Mouse (Mus musculus) neural tube, embryonic 15.5 days (tissue): Measurements from ENCODE around the gene Ercc1. TPM values are rescaled to one million over a fixed set of nuclear protein-coding genes. Genes with fewer than 3 reads are reported as not detected.

Experiments
- ATAC-seq: fragments of 200-750 bp; cut with Nextera tagmentation; 2 replicates; pipeline ENCODE4 v1.8.0; 2017; ENCODE audit warnings: mild to moderate bottlenecking, moderate TSS enrichment, moderate library complexity; ENCODE audit not compliant: low FRiP score
- H3K27ac ChIP-seq: fragments of 300-500 bp; sonication (generic); replicated peaks from 2 replicates; pipeline ENCODE4 v1.5.1; 2015; ENCODE audit warnings: mild to moderate bottlenecking, inconsistent platforms
- H3K27me3 ChIP-seq: fragments of 300-500 bp; sonication (generic); replicated peaks from 2 replicates; pipeline ENCODE4 v1.6.1; 2015; ENCODE audit warnings: inconsistent platforms
- H3K36me3 ChIP-seq: fragments of 300-500 bp; sonication (generic); 2 replicates; pipeline ENCODE4 v1.6.1; 2015; ENCODE audit warnings: inconsistent platforms
- H3K4me1 ChIP-seq: fragments of 300-500 bp; sonication (generic); 2 replicates; pipeline ENCODE4 v1.6.1; 2015; ENCODE audit warnings: inconsistent platforms
- H3K4me2 ChIP-seq: fragments of 300-500 bp; sonication (generic); 2 replicates; pipeline ENCODE4 v1.6.1; 2015; ENCODE audit warnings: inconsistent platforms, mild to moderate bottlenecking, moderate library complexity
- H3K4me3 ChIP-seq: fragments of 300-500 bp; sonication (generic); replicated peaks from 2 replicates; pipeline ENCODE4 v1.5.1; 2015; ENCODE audit warnings: mild to moderate bottlenecking, inconsistent platforms
- H3K9ac ChIP-seq: fragments of 300-500 bp; sonication (generic); replicated peaks from 2 replicates; pipeline ENCODE4 v1.6.1; 2015; ENCODE audit warnings: mild to moderate bottlenecking, inconsistent platforms
- H3K9me3 ChIP-seq: fragments of 300-500 bp; sonication (generic); replicated peaks from 2 replicates; pipeline ENCODE4 v1.6.1; 2016; ENCODE audit warnings: inconsistent platforms
- WGBS: fragments of 180-500 bp; shearing (Covaris S2); methylation state at CpG from one replicate; pipeline ENCODE4 v1.1.7; 2015; ENCODE audit warnings: mixed read lengths; 5-methylcytosine and 5-hydroxymethylcytosine counted together
- polyA plus RNA-seq: library from polyadenylated mRNA; unstranded; fragments of >200 nt; fragmentation: Nextera tagmentation; extraction: Ambion mirVana; gene quantifications from 2 replicates; pipeline ENCODE4 v1.2.1, GENCODE M21; 2015

The Ercc1 gene
- polyA plus RNA-seq, 1 experiment from 2014 or later, result 93.5 TPM

DNA sequence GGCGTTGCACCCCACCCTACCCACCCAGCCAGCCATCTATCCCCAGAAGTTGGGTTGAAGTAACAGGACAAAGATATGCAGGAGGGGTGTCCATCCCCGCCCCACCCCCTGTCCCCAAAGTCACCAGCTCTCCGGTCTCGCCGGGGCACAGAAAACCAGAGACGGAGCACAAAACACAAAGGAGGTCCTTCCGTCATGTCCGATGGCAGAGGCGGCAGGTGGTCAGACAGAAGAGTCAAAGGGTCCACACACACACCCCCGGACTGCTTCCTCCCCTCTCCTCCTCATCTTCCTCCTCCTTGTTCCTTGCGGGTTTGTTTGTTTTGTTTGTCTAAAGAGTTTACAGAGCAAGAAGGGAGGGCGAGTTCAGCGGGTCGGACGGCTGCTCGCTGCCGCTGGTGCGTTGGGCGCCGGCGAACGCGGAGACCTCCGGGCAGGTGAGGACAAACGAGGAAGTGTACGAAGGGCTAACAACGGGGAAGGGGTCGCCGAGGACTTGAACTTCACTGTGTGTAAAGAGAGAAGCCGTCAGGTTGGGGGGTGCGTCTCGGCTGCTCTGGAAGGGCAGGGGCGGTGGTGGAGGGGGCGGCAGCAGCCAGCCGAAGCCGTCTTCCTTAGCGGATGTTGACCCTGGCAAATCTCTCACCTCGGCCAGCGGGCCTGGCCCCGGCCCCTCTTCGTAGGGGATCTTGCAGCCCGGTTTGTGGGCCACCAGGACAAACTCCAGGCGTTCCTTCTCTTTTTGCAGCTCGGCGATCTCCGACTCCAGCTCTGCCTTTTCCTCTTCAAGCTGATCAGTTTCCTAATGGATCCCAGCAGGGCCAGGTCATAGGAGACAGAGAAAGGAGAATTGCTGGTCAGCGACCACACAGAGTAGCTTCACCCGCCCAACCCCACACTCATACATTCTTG lies 39.8 kb upstream of the Ercc1 start:
- Histone ChIP-seq H3K27ac (no peak overlapping the region), H3K36me3 (no peaks in the 10 kb centered on the region), H3K4me1 (peaks cover 59% of the 10 kb centered on the region), H3K9ac (no peak overlapping the region; the same call in 1 of the 2 replicates), H3K9me3 (no peaks in the 10 kb centered on the region), H3K27me3 (peaks cover 55% of the 10 kb centered on the region), H3K4me3 (peak overlapping the region; percentile 20), H3K4me2 (peak overlapping the region; percentile 52)
- no peak for ATAC-seq
- 2% methylated on average over 47 of the region's 48 CpGs for WGBS

GRCm38 (mm10) chr7:19305413-19305735 lies 39.2 kb upstream of the Ercc1 start:
- Histone ChIP-seq H3K36me3 (no peaks in the 10 kb centered on the region), H3K9me3 (no peaks in the 10 kb centered on the region), H3K27me3 (peaks cover 55% of the 10 kb centered on the region), H3K4me2 (peak overlapping the region; percentile 52; the same call in 1 of the 2 replicates), H3K27ac (no peak overlapping the region), H3K4me1 (peaks cover 58% of the 10 kb centered on the region), H3K4me3 (peak overlapping the region; percentile 20), H3K9ac (no peak overlapping the region)
- 12% methylated on average over 6 of the region's 6 CpGs for WGBS
- no peak for ATAC-seq

DNA sequence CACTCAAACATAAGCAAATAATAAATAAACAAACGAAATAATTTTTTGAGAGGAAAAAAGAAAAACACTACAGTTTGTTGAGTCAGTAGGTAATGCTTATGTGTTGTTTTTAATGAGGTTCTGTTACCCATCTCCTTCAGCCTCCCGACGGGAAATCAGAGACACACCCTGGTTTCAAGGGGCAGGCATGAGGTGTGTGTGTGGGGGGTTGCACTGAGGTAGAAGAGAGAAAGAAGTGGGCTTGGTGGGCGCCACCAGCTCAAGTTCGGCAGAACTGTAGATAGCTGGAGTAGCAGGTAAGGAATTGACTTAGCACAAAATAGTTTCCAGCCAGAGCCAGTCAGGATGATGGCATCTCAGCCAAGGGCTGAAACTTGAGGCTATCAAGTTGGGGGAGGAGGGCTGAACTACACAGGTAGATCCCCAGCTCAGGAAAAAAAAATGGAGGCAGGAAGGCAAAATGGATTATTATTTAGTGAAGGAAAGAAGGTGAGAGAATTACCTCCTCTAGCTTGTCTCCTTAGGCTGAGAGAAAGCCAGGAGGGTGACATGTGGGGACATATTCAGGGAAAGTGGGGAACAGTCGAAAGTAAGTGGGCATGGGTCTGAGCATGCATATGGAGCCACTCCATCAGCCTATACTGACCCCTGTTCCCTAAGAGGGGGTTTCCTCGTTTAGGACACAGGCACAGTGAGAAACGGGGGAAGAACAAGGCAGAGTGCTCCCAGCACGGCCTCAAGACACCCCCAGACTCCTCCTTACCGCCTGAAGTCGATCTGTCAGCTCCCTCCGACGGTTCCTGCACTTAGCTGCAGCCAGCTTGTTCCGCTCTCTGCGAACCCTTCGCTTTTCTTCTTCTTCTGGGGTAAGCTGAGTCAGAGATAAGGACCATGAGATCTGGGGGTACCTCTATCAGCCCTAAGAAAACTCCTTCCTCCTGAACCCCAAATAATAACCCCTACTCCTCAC lies 38.5 kb upstream of the Ercc1 start:
- Histone ChIP-seq H3K4me3 (no peak overlapping the region), H3K36me3 (no peaks in the 10 kb centered on the region), H3K4me2 (no peak overlapping the region), H3K27ac (no peak overlapping the region), H3K9me3 (no peaks in the 10 kb centered on the region), H3K4me1 (peaks cover 59% of the 10 kb centered on the region), H3K9ac (no peak overlapping the region), H3K27me3 (peaks cover 55% of the 10 kb centered on the region)
- ATAC-seq, result no peak
- 49% methylated on average over 16 of the region's 16 CpGs for WGBS

GRCm38 (mm10) chr7:19306819-19307738 lies 37.5 kb upstream of the Ercc1 start:
- Histone ChIP-seq H3K27ac (no peak overlapping the region), H3K4me3 (peak overlapping the region; percentile 48; the same call in 1 of the 2 replicates), H3K4me2 (peak overlapping the region; percentile 95), H3K9ac (0 out of 2 replicates have a peak overlapping the region, but pooled peaks have one; percentile 61), H3K27me3 (peaks cover 59% of the 10 kb centered on the region), H3K4me1 (peaks cover 50% of the 10 kb centered on the region), H3K9me3 (no peaks in the 10 kb centered on the region), H3K36me3 (no peaks in the 10 kb centered on the region)
- no peak for ATAC-seq
- WGBS, result 66% methylated on average over 25 of the region's 25 CpGs

DNA sequence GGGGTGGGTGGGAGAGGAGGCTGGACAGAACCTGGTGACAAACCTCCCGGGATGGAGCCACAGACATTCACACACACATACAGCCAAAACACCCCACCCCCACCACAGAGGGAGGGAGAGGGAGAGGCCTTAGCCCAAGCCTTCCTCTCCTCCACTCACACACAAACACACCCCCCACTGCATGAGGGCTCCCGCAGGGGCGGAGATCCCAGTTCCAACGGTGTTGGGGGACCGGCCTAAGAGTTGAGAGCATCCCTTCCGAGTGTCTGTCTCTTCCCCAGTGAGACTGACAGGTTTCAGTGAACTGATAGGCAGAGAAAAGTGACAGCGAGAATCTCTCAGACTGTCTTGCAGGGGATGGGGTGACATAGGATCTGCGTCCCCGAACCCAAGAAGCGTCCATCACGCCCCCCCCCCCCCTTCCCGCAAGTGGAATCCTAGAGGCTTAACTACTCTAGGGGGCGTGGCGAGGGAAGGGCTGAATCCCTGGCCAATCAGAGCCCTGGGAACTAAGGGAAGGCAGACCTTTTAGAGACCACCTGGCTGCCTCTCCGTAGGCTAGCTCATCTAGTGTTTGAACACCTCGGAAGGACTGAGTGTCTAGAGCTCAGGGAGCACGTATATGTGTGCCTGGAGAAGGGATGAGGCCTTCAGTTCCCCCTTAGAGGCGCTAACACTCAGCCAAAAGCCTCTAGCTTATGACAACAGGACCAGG lies 36.7 kb upstream of the Ercc1 start:
- WGBS, result 2% methylated on average over 18 of the region's 18 CpGs
- peak overlapping the region; percentile 48 for H3K4me3 ChIP-seq
- peak overlapping the region; percentile 95 for H3K4me2 ChIP-seq
- H3K36me3 ChIP-seq, result no peaks in the 10 kb centered on the region
- peak; percentile 60 for ATAC-seq
- H3K9me3 ChIP-seq, result no peaks in the 10 kb centered on the region
- peaks cover 59% of the 10 kb centered on the region for H3K27me3 ChIP-seq
- peak overlapping the region; percentile 78 for H3K27ac ChIP-seq
- peaks cover 45% of the 10 kb centered on the region for H3K4me1 ChIP-seq
- H3K9ac ChIP-seq, result peak overlapping the region; percentile 61

- H3K4me1 ChIP-seq, result peaks cover 42% of the 10 kb centered on the region
- peak overlapping the region; percentile 95 for H3K4me2 ChIP-seq
- no peaks in the 10 kb centered on the region for H3K36me3 ChIP-seq
- WGBS, result 1% methylated on average over 51 of the region's 58 CpGs
- H3K4me3 ChIP-seq, result peak overlapping the region; percentile 48
- H3K27me3 ChIP-seq, result peaks cover 56% of the 10 kb centered on the region
- peak overlapping the region; percentile 78 for H3K27ac ChIP-seq
- no peaks in the 10 kb centered on the region for H3K9me3 ChIP-seq
- peak; percentile 89 for ATAC-seq
- peak overlapping the region; percentile 61 for H3K9ac ChIP-seq
Observed at GRCm38 (mm10) chr7:19308454-19309277, 35.9 kb upstream of the Ercc1 start.

DNA sequence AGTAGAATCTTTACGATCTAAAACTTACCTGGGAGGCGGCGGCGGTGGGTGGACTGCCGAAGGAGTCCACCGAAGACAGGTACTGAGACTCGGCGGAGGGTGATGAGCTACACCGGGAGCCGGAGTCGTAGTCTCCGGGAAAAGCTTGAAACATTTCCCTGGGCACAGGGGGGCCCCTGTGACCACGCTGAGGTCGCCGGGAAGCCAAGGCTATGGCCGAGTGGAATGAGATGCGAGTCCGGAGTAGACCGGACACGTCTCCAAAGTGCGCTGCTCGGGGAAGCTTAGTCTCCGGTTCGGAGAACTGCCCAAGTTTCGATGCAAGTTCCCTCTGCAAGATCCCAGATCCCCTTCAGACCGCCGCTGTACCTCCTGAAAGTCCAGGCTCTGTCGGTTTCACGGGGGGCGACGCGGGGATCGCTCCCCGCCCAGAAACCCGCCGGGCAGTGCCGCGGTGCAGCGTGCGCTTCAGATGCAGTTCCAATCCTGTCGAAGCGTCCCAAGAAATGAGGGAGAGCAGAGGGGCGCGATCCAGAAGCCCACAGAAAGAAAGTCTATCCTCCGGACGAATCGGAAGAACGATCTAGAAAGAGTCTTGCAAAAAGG lies 35.2 kb upstream of the Ercc1 start:
- 1% methylated on average over 48 of the region's 48 CpGs for WGBS
- peak overlapping the region; percentile 51 for H3K9ac ChIP-seq
- H3K27ac ChIP-seq, result no peak overlapping the region
- no peaks in the 10 kb centered on the region for H3K9me3 ChIP-seq
- H3K4me1 ChIP-seq, result peaks cover 35% of the 10 kb centered on the region
- H3K27me3 ChIP-seq, result peaks cover 54% of the 10 kb centered on the region
- peak overlapping the region; percentile 48 for H3K4me3 ChIP-seq
- no peak for ATAC-seq
- H3K4me2 ChIP-seq, result peak overlapping the region; percentile 95
- H3K36me3 ChIP-seq, result no peaks in the 10 kb centered on the region

DNA sequence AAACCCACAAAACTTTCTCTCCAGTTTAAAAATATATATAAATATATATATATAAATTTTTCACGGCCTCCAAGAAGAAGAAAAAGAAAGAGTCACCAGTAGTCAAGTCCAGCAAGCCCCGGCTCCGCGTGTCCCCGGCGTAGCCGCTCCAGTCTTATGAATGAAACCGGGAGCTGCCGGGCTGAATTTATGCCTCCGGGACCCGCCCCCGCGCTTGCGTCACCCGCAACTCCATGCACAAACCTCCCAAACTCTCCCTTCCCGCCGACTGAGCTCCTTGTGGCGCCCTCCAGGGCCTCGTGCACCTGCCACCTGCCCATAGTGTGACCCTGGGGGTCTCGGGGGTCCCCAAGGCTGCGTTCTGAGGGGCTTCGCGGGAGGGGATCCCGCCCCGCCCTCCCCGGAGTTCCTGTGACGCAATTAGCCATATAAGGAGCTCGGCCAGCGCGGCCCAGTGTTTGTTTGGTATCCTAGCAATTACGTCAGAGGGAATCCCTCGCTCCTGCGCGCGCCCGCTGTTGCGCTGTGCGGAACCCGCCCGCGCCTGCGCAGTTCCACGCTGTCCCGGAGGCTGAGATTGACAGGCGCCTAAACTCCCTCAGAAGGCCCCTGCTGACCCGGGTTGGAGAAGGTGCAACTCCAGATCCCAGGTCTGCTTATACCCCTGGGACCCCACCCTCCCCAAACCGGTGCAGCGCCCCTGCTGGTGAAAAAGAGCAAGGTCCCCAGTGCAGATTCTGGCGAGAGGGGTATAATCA lies 34.5 kb upstream of the Ercc1 start, which contains the start of gene Fosb:
TSS of gene Fosb (minus strand) at position 168 of the 758 bp plus-strand sequence.
- WGBS, result under 1% methylated on average over 49 of the region's 49 CpGs
- Histone ChIP-seq H3K9me3 (no peaks in the 10 kb centered on the region), H3K27me3 (peaks cover 48% of the 10 kb centered on the region), H3K4me2 (peak within 1 kb of the TSS; percentile 95), H3K36me3 (no peaks in the 10 kb centered on the region), H3K9ac (peak within 1 kb of the TSS; percentile 62), H3K4me1 (peaks cover 28% of the 10 kb centered on the region), H3K27ac (0 out of 2 replicates have a peak within 1 kb of the TSS, but pooled peaks have one; percentile 48), H3K4me3 (peak within 1 kb of the TSS; percentile 48)
- peak; percentile 86 for ATAC-seq

DNA sequence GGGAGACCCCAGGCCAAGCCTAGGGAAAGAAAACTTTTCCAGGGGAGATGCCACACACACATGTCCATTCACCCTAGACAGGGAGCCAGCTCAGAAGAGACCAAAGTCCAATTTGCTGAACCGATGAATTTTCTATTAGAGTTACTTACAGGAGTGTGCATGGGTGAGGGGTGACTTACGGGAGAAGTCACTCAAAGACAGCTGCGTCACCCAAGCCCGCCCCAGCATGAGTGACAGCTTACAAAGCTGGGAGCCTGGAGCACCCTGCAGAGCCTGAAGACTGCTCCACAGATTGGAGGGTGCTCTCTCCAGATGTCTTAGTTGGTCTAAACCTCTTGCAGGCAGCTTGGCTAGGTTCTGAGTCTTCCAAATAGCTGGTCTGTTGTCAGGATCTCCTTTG lies 32.6 kb upstream of the Ercc1 start:
- 35% methylated on average over 4 of the region's 4 CpGs for WGBS

More for the DNA sequence above, 32.6 kb upstream of the Ercc1 start:
- H3K4me2 ChIP-seq, result no peak overlapping the region
- peaks cover 25% of the 10 kb centered on the region for H3K4me1 ChIP-seq
- H3K36me3 ChIP-seq, result no peaks in the 10 kb centered on the region
- no peak overlapping the region for H3K4me3 ChIP-seq
- H3K9ac ChIP-seq, result no peak overlapping the region
- peaks cover 29% of the 10 kb centered on the region for H3K27me3 ChIP-seq
- H3K27ac ChIP-seq, result no peak overlapping the region
- ATAC-seq, result no peak
- no peaks in the 10 kb centered on the region for H3K9me3 ChIP-seq
